Mouse (Mus musculus) forebrain, embryonic 16.5 days (tissue): Measurements from ENCODE around the gene Trdmt1. TPM values are rescaled to one million over a fixed set of nuclear protein-coding genes. Genes with fewer than 3 reads are reported as not detected.

ENCODE experiments used
- ATAC-seq: fragments of 200-750 bp; cut with Nextera tagmentation; 2 replicates; pipeline ENCODE4 v1.8.0; 2017; ENCODE audit warnings: mild to moderate bottlenecking, moderate library complexity
- H3K27ac ChIP-seq: fragments of 300-500 bp; sonication (generic); 2 replicates; pipeline ENCODE4 v1.5.1; 2014; ENCODE audit warnings: low read length, control low read depth
- H3K27me3 ChIP-seq: fragments of 300-500 bp; sonication (generic); replicated peaks from 2 replicates; pipeline ENCODE4 v1.6.1; 2014; ENCODE audit warnings: low read length; ENCODE audit not compliant: control insufficient read depth, insufficient read depth
- H3K36me3 ChIP-seq: fragments of 300-500 bp; sonication (generic); 2 replicates; pipeline ENCODE4 v1.6.1; 2014; ENCODE audit not compliant: control insufficient read depth, insufficient read depth
- H3K4me1 ChIP-seq: fragments of 300-500 bp; sonication (generic); replicated peaks from 2 replicates; pipeline ENCODE4 v1.6.1; 2014; ENCODE audit warnings: low read length; ENCODE audit not compliant: control insufficient read depth, insufficient read depth
- H3K4me2 ChIP-seq: fragments of 300-500 bp; sonication (generic); 2 replicates; pipeline ENCODE4 v1.6.1; 2014; ENCODE audit warnings: mild to moderate bottlenecking, low read length, control low read depth
- H3K4me3 ChIP-seq: fragments of 300-500 bp; sonication (generic); replicated peaks from 2 replicates; pipeline ENCODE4 v1.5.1; 2014; ENCODE audit warnings: mild to moderate bottlenecking, low read length, control low read depth
- H3K9ac ChIP-seq: fragments of 300-500 bp; sonication (generic); replicated peaks from 2 replicates; pipeline ENCODE4 v1.6.1; 2014; ENCODE audit warnings: low read depth, low read length, control low read depth
- H3K9me3 ChIP-seq: fragments of 300-500 bp; sonication (generic); 2 replicates; pipeline ENCODE4 v1.6.1; 2016; ENCODE audit warnings: low read length; ENCODE audit not compliant: control insufficient read depth
- WGBS: fragments of 180-500 bp; shearing (Covaris S2); extraction: QIAGEN DNeasy Blood & Tissue Kit; methylation state at CpG from one replicate; pipeline ENCODE4 v1.1.7; 2014; 5-methylcytosine and 5-hydroxymethylcytosine counted together
- polyA plus RNA-seq: library from polyadenylated mRNA; unstranded; fragments of >200 nt; fragmentation: Nextera tagmentation; extraction: Ambion mirVana; gene quantifications from 2 replicates; pipeline ENCODE4 v1.2.1, GENCODE M21; 2015

Gene Trdmt1
- polyA plus RNA-seq, 1 experiment from 2014 or later, result 8.3 TPM

GRCm38 (mm10) chr2:13538704-13539377, 5.6 kb downstream of the Trdmt1 start:
- Histone ChIP-seq H3K4me1 (peaks cover 2% of the 10 kb centered on the region), H3K9me3 (no peaks in the 10 kb centered on the region), H3K9ac (no peak overlapping the region), H3K4me3 (no peak overlapping the region), H3K27ac (no peak overlapping the region), H3K4me2 (no peak overlapping the region), H3K27me3 (no peaks in the 10 kb centered on the region), H3K36me3 (no peaks in the 10 kb centered on the region)
- no peak for ATAC-seq
- 84% methylated on average over 6 of the region's 6 CpGs for WGBS

DNA sequence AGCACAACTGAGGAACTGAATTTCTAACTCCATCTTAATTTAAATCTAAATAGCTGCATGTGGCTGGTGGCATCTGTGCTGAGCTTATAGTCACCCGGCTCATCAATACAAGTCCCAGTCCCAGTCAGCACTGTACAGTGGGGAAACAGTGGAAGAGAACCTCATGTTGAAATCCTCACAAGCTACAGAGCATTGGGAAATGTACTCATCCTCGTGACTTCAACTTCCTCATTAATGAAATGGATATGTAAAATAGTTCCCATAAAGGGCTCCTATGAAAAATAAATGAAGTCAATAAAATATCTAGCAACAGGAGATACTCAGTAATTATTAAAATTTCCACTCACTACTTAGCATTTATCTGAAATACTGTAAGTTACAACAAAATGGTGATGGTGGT, 6.2 kb downstream of the Trdmt1 start:
- WGBS, result 76% methylated on average over 2 of the region's 2 CpGs
- no peak overlapping the region for H3K9ac ChIP-seq
- H3K36me3 ChIP-seq, result no peaks in the 10 kb centered on the region
- no peak overlapping the region for H3K27ac ChIP-seq
- no peak for ATAC-seq
- no peaks in the 10 kb centered on the region for H3K27me3 ChIP-seq
- no peak overlapping the region for H3K4me3 ChIP-seq
- no peaks in the 10 kb centered on the region for H3K9me3 ChIP-seq
- H3K4me2 ChIP-seq, result no peak overlapping the region
- H3K4me1 ChIP-seq, result no peaks in the 10 kb centered on the region

- H3K27ac ChIP-seq, result no peak overlapping the region
- ATAC-seq, result no peak
- H3K27me3 ChIP-seq, result no peaks in the 10 kb centered on the region
- no peak overlapping the region for H3K9ac ChIP-seq
- no peaks in the 10 kb centered on the region for H3K36me3 ChIP-seq
- H3K4me2 ChIP-seq, result no peak overlapping the region
- no peaks in the 10 kb centered on the region for H3K4me1 ChIP-seq
- WGBS, result 10% methylated on average over 2 of the region's 2 CpGs
- H3K9me3 ChIP-seq, result no peaks in the 10 kb centered on the region
- no peak overlapping the region for H3K4me3 ChIP-seq
Observed at GRCm38 (mm10) chr2:13537733-13538132, 6.7 kb downstream of the Trdmt1 start.

GRCm38 (mm10) chr2:13536747-13537146, 7.7 kb downstream of the Trdmt1 start:
- no peak for ATAC-seq

GRCm38 (mm10) chr2:13530639-13531038, 13.8 kb downstream of the Trdmt1 start:
- Histone ChIP-seq H3K9ac (no peak overlapping the region), H3K9me3 (no peaks in the 10 kb centered on the region), H3K4me2 (no peak overlapping the region), H3K36me3 (no peaks in the 10 kb centered on the region), H3K4me3 (no peak overlapping the region), H3K27me3 (no peaks in the 10 kb centered on the region), H3K4me1 (no peaks in the 10 kb centered on the region), H3K27ac (no peak overlapping the region)
- 91% methylated on average over 6 of the region's 6 CpGs for WGBS
- ATAC-seq, result no peak

More at GRCm38 (mm10) chr2:13536747-13537146, 7.7 kb downstream of the Trdmt1 start:
- no peak overlapping the region for H3K4me2 ChIP-seq
- H3K27ac ChIP-seq, result no peak overlapping the region
- no peaks in the 10 kb centered on the region for H3K36me3 ChIP-seq
- H3K9ac ChIP-seq, result no peak overlapping the region
- no peaks in the 10 kb centered on the region for H3K4me1 ChIP-seq
- H3K9me3 ChIP-seq, result no peaks in the 10 kb centered on the region
- H3K4me3 ChIP-seq, result no peak overlapping the region
- no peaks in the 10 kb centered on the region for H3K27me3 ChIP-seq

DNA sequence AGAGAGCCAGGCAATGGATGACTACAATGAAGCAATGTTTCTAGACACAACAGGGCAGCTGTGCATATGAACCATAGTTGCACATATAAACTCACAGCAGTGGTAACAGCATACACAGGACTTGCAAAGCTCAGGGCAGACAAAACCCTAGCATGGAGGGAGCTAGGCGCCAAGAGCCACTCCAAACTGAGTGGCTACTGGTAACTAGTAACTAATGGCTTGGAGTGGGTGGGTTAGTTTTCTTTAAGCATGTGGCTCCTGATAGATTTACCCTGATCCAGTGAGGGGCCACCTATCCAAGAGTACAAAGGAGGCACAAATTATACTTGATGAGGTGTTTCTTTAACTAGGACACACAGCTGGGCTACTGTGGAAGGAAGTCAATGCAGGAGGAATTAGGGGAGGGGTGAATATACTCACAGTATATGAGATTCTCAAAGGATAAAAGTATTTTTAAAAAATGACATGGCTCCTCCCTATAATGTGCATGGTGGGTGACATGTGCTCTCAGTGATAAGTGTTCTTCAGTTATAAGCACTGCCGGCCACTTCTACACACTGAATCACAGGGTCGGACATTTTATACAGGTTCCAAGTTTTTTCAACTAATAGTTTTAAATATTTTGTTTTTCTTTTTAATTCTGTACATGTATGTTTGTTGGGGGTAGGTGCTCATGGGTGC, 15.1 kb downstream of the Trdmt1 start:
- Histone ChIP-seq H3K27me3 (no peaks in the 10 kb centered on the region), H3K4me3 (no peak overlapping the region), H3K36me3 (no peaks in the 10 kb centered on the region), H3K4me1 (no peaks in the 10 kb centered on the region), H3K27ac (no peak overlapping the region), H3K9me3 (no peaks in the 10 kb centered on the region), H3K4me2 (no peak overlapping the region), H3K9ac (no peak overlapping the region)
- no peak for ATAC-seq
- 96% methylated on average over 3 of the region's 3 CpGs for WGBS

GRCm38 (mm10) chr2:13527531-13527930, 16.9 kb downstream of the Trdmt1 start:
- no peaks in the 10 kb centered on the region for H3K36me3 ChIP-seq
- H3K9ac ChIP-seq, result no peak overlapping the region
- WGBS, result 70% methylated on average over 4 of the region's 4 CpGs
- H3K4me3 ChIP-seq, result no peak overlapping the region
- no peaks in the 10 kb centered on the region for H3K9me3 ChIP-seq
- no peaks in the 10 kb centered on the region for H3K27me3 ChIP-seq
- no peak overlapping the region for H3K27ac ChIP-seq
- no peak for ATAC-seq
- H3K4me1 ChIP-seq, result no peaks in the 10 kb centered on the region; the same call in 1 of the 2 replicates
- no peak overlapping the region for H3K4me2 ChIP-seq

DNA sequence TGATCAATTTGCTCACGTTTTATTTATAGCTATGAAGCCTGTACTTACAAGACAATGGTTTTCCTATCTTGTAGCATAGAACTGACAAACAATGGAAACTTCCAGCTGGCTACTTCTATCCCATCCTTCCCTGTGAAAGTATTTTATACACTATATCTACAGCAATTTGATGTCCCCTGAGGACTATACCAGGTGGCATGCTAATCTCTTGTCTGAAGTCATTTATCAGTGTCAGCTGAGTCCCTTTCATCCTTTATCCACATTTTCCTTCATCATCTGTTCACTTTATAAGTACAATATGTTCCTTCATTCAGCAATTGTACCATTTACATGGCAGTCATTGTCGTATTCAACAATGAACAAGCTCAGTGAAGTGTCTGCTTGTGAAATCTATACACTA, 17.3 kb downstream of the Trdmt1 start:
- WGBS, result 57% methylated on average over 2 of the region's 2 CpGs
- no peak for ATAC-seq

DNA sequence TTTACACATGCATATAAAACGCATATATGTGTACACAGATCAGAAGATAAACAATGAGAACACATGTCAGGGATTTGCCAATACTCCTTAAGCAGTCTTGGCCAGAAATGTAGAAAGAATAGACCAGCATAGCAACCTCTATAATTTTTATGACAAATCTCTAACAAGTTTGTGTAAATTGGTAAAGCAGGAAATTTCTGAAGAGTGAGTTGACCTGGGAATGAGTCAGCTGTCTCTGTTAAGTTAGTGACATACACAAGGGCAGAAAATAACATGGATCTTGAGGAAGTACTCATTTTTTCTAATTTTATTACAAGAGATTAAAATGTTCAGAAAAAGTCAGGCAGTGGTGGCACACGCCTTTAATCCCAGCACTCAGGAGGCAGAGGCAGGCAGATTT, 18.3 kb downstream of the Trdmt1 start:
- Histone ChIP-seq H3K4me1 (no peaks in the 10 kb centered on the region; the same call in 1 of the 2 replicates), H3K9ac (no peak overlapping the region), H3K4me3 (no peak overlapping the region), H3K27me3 (no peaks in the 10 kb centered on the region), H3K36me3 (no peaks in the 10 kb centered on the region), H3K27ac (no peak overlapping the region), H3K9me3 (no peaks in the 10 kb centered on the region), H3K4me2 (no peak overlapping the region)
- no peak for ATAC-seq
- 86% methylated on average over 2 of the region's 2 CpGs for WGBS

More for the DNA sequence above, 17.3 kb downstream of the Trdmt1 start:
- H3K9ac ChIP-seq, result no peak overlapping the region
- no peaks in the 10 kb centered on the region; the same call in 1 of the 2 replicates for H3K4me1 ChIP-seq
- H3K36me3 ChIP-seq, result no peaks in the 10 kb centered on the region
- H3K9me3 ChIP-seq, result no peaks in the 10 kb centered on the region
- no peaks in the 10 kb centered on the region for H3K27me3 ChIP-seq
- H3K4me2 ChIP-seq, result no peak overlapping the region
- H3K4me3 ChIP-seq, result no peak overlapping the region
- H3K27ac ChIP-seq, result no peak overlapping the region
